Mouse (Mus musculus): ENCODE measurements around the gene A4galt. TPM values are rescaled to one million over a fixed set of nuclear protein-coding genes. Genes with fewer than 3 reads are reported as not detected.

A4galt gene
- polyA plus RNA-seq, 1 experiment from 2014 or later = 4.6 TPM

GRCm38 (mm10) chr15:83257906-83258305 is 6.3 kb upstream of the A4galt start:
- H3K27ac ChIP-seq (replicated peaks) = no peak overlapping the region
- H3K27me3 ChIP-seq = 0 out of 2 replicates have a peak, but pooled peaks cover 2% of the 10 kb centered on the region
- no peaks in the 10 kb centered on the region for H3K9me3 ChIP-seq
- WGBS = 68% methylated on average over 13 of the region's 13 CpGs
- ATAC-seq (ENCODE audit: low FRiP score, low read depth) = no peak
- no peak overlapping the region for H3K4me3 ChIP-seq
- no peaks in the 10 kb centered on the region for H3K36me3 ChIP-seq
- H3K9ac ChIP-seq = no peak overlapping the region
- H3K4me2 ChIP-seq = no peak overlapping the region
- no peaks in the 10 kb centered on the region for H3K4me1 ChIP-seq (replicated peaks)

GRCm38 (mm10) chr15:83256491-83256890 is 4.9 kb upstream of the A4galt start:
- H3K4me2 ChIP-seq = no peak overlapping the region
- ATAC-seq (ENCODE audit: low FRiP score, low read depth) = no peak
- WGBS = 80% methylated on average over 4 of the region's 4 CpGs

GRCm38 (mm10) chr15:83255944-83256343 is 4.4 kb upstream of the A4galt start:
- Histone ChIP-seq H3K36me3 (no peaks in the 10 kb centered on the region), H3K27ac (replicated peaks) (no peak overlapping the region), H3K27me3 (peaks cover 22% of the 10 kb centered on the region), H3K4me2 (no peak overlapping the region), H3K9me3 (no peaks in the 10 kb centered on the region), H3K4me1 (replicated peaks) (peaks cover 8% of the 10 kb centered on the region), H3K9ac (no peak overlapping the region), H3K4me3 (no peak overlapping the region)
- ATAC-seq (ENCODE audit: low FRiP score, low read depth) = no peak
- WGBS = 85% methylated on average over 7 of the region's 7 CpGs

More at GRCm38 (mm10) chr15:83256491-83256890, 4.9 kb upstream of the A4galt start:
- Histone ChIP-seq H3K27ac (replicated peaks) (no peak overlapping the region), H3K4me1 (replicated peaks) (peaks cover 3% of the 10 kb centered on the region), H3K27me3 (peaks cover 16% of the 10 kb centered on the region), H3K9me3 (no peaks in the 10 kb centered on the region), H3K36me3 (no peaks in the 10 kb centered on the region), H3K9ac (no peak overlapping the region), H3K4me3 (no peak overlapping the region)

- Histone ChIP-seq H3K4me3 (no peak overlapping the region), H3K4me2 (no peak overlapping the region), H3K27me3 (peaks cover 28% of the 10 kb centered on the region), H3K4me1 (replicated peaks) (peaks cover 13% of the 10 kb centered on the region), H3K36me3 (no peaks in the 10 kb centered on the region), H3K9me3 (no peaks in the 10 kb centered on the region), H3K9ac (no peak overlapping the region), H3K27ac (replicated peaks) (no peak overlapping the region)
- 91% methylated on average over 4 of the region's 4 CpGs for WGBS
- ATAC-seq (ENCODE audit: low FRiP score, low read depth) = no peak
Observed at GRCm38 (mm10) chr15:83255191-83255782, 3.7 kb upstream of the A4galt start.

DNA sequence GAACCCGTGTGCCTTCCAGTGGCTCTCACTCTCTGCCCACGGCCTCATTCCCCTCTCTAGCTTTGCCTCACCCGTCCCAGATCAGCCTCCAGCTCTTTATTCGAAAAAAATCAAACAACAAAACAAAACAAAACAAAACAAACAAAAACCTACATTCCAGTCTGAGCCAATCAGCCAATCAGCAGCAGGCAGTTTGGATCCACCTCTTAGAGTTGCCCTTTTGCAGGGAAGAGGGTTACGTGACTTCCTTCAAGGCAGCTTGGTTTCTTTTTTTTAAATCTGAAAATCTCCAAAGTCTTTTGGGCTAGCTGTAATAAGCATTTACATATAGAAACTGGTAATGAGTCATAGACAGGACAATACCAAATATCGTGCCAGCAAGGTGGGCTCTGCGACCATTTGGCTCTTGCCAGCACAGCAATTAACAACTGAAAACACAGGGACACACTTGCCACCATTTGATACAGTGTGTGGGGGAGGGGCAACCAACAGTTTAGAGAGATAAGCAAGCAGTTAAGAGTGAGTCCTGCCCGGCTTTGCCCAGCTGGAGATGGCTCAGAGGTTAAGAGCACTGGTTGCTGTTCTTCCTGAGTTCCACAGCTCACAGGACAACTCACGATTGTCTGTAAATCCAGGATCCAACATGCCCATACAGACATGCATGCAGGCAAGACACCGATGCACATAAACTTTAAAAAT is 2.9 kb upstream of the A4galt start:
- Histone ChIP-seq H3K4me1 (replicated peaks) (peaks cover 13% of the 10 kb centered on the region), H3K4me3 (no peak overlapping the region), H3K4me2 (no peak overlapping the region), H3K9ac (no peak overlapping the region), H3K27me3 (peaks cover 33% of the 10 kb centered on the region), H3K36me3 (no peaks in the 10 kb centered on the region), H3K27ac (replicated peaks) (no peak overlapping the region), H3K9me3 (no peaks in the 10 kb centered on the region)
- WGBS = 77% methylated on average over 10 of the region's 10 CpGs
- ATAC-seq (ENCODE audit: low FRiP score, low read depth) = no peak

DNA sequence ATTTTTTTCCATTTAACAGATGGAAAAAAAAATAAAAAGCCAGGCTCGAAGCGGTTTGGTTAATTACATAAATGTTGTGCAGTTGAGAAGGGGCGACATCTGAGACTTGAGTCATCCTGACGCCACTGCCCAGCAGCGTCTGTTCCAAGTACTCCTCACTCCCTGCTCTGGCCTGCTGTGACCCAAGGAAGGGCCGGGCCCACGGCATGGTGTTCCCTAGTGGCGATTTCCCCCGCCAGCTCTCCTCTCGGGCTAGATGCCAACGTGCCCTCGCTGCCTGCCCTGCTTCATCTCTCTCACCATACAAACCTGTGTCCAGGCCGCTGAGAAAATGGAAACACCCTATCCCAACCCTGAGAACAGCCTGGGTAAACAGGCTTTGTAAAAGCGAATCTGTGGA is 486 bp upstream of the A4galt start:
- Histone ChIP-seq H3K27ac (replicated peaks) (no peak overlapping the region), H3K4me3 (peak overlapping the region; percentile 48; the same call in 1 of the 2 replicates), H3K4me1 (replicated peaks) (peaks cover 13% of the 10 kb centered on the region), H3K27me3 (peaks cover 34% of the 10 kb centered on the region), H3K36me3 (no peaks in the 10 kb centered on the region), H3K9me3 (no peaks in the 10 kb centered on the region), H3K9ac (no peak overlapping the region), H3K4me2 (0 out of 2 replicates have a peak overlapping the region, but pooled peaks have one; percentile 96)
- 63% methylated on average over 14 of the region's 14 CpGs for WGBS
- no peak for ATAC-seq (ENCODE audit: low FRiP score, low read depth)

DNA sequence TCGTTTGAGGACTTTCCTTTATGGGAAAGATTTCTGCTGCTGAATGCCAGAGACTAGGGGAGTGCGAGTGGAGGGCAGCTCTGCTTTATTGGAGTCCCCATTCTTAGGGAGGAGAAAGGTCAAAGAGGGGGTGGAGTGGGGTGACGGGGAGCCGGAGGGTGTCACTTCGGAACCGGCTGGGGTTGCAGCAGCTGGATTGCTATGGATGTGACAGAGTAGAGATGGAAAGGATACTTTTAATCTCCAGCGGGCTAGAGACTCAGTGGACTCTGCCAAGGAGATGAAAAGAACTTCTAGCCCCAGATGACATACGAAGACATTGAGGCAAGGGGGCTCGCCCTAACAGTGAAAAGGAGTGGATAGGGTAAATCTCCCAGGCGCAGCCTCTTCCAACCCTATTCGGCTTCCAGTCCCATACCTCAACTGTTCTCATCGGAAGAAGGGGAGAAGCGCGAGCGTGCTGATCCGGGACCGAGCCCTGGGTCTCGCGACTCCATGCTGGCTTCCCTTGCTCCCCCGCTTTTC is 861 bp downstream of the A4galt start:
- H3K36me3 ChIP-seq = no peaks in the 10 kb centered on the region
- H3K4me3 ChIP-seq = peak overlapping the region; percentile 48
- peaks cover 34% of the 10 kb centered on the region for H3K27me3 ChIP-seq
- under 1% methylated on average over 20 of the region's 20 CpGs for WGBS
- H3K9me3 ChIP-seq = no peaks in the 10 kb centered on the region
- H3K9ac ChIP-seq = peak overlapping the region; percentile 43
- peak overlapping the region; percentile 96 for H3K4me2 ChIP-seq
- H3K4me1 ChIP-seq (replicated peaks) = peaks cover 13% of the 10 kb centered on the region
- H3K27ac ChIP-seq (replicated peaks) = no peak overlapping the region
- ATAC-seq (ENCODE audit: low FRiP score, low read depth) = no peak

DNA sequence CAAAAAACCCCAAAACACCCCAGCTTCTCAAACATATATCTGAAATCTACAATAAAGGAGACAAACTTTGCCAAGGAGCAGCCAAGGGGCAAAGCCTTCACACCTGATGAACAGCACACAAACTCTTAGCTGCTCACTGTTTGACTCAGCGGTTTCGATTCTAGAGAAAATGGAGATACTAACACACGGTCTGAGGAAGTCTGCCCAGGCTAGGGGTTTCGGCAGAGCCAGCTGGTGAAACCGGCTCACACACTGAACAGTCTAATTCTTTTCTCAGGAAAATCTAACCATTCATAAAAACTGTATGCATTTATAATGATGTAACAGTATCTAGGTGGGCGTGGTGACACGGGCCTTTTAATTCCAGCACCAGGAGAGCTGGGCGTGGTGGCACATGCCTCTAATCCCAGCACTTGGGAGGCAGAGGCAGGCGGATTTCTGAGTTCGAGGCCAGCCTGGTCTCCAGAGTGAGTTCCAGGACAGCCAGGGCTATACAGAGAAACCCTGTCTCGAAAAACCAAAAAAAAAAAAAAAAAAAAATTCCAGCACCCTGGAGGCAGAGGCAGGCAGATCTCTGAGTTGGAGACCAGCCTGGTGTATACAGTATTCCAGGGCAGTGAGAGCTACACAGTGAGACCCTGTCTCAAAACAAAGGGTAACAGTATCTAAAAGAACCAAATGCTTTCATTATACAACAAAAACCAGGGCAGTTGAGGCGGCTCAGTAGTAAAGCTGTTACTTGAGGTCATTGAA is 1.9 kb downstream of the A4galt start:
- ATAC-seq (ENCODE audit: low FRiP score, low read depth) = no peak
- Histone ChIP-seq H3K27me3 (peaks cover 34% of the 10 kb centered on the region), H3K4me3 (no peak overlapping the region), H3K9me3 (no peaks in the 10 kb centered on the region), H3K4me1 (replicated peaks) (peaks cover 13% of the 10 kb centered on the region), H3K4me2 (no peak overlapping the region), H3K27ac (replicated peaks) (no peak overlapping the region), H3K36me3 (no peaks in the 10 kb centered on the region), H3K9ac (no peak overlapping the region)
- 92% methylated on average over 12 of the region's 12 CpGs for WGBS

DNA sequence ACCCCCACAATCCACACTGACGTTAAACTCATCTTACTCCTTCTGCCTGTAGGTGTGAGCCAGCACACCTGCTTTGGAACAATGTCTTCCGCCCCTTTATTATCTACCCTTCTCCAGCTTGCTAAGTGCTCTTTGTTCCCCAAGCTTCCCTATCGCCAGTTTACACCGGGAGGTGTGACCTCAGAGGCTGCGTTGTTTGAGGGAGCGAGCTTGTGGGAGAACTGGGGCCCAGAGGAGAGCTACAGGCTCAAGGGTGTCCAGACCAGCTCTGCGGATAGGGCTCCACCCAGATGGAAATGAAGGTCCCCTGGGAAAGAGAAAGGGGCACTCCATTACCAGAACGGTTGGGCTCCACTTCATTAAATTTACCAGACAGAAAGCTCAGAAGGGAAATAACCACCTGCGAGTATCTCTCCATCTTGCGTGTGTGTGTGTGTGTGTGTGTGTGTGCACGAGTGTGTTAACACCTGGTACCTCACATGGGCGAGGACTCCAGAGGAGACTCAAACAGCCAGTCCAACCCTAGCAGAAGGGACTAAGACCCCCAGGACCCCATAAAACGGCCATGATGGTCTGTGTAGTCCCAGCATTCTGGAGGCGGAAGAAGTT is 3.2 kb downstream of the A4galt start:
- peaks cover 13% of the 10 kb centered on the region for H3K4me1 ChIP-seq (replicated peaks)
- H3K36me3 ChIP-seq = no peaks in the 10 kb centered on the region
- no peak overlapping the region for H3K27ac ChIP-seq (replicated peaks)
- 65% methylated on average over 14 of the region's 14 CpGs for WGBS
- ATAC-seq (ENCODE audit: low FRiP score, low read depth) = no peak
- H3K9ac ChIP-seq = no peak overlapping the region
- H3K4me2 ChIP-seq = no peak overlapping the region
- peaks cover 34% of the 10 kb centered on the region for H3K27me3 ChIP-seq
- H3K9me3 ChIP-seq = no peaks in the 10 kb centered on the region
- H3K4me3 ChIP-seq = no peak overlapping the region

DNA sequence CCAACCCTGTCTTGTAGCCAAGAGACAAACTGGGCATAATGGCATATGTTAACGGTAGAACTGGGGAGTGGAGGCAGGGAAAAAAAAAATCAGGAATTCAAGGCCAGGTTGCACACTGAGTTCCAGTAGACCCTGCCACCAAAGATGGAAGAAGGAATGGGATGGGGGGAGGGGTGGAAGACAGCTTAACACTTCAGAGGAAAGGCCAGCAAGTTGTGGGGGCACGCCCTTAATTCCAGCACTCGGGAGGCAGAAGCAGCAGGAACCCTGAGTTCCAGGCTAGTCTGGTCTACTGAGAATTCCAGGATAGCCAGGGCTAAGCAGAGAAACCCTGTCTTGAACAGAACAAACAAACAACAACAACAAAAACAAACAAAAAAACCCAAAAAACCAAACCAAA is 7.2 kb downstream of the A4galt start:
- Histone ChIP-seq H3K4me2 (no peak overlapping the region), H3K9ac (no peak overlapping the region), H3K9me3 (no peaks in the 10 kb centered on the region), H3K36me3 (no peaks in the 10 kb centered on the region), H3K4me3 (no peak overlapping the region), H3K4me1 (replicated peaks) (no peaks in the 10 kb centered on the region), H3K27me3 (peaks cover under 1% of the 10 kb centered on the region; the same call in 1 of the 2 replicates), H3K27ac (replicated peaks) (no peak overlapping the region)
- 78% methylated on average over 3 of the region's 3 CpGs for WGBS
- ATAC-seq (ENCODE audit: low FRiP score, low read depth) = no peak

GRCm38 (mm10) chr15:83241961-83242680 is 9.5 kb downstream of the A4galt start:
- ATAC-seq (ENCODE audit: low FRiP score, low read depth) = no peak

More at GRCm38 (mm10) chr15:83241961-83242680, 9.5 kb downstream of the A4galt start:
- Histone ChIP-seq H3K27me3 (no peaks in the 10 kb centered on the region), H3K9me3 (no peaks in the 10 kb centered on the region), H3K27ac (replicated peaks) (no peak overlapping the region), H3K4me3 (no peak overlapping the region), H3K4me1 (replicated peaks) (no peaks in the 10 kb centered on the region), H3K9ac (no peak overlapping the region), H3K4me2 (no peak overlapping the region), H3K36me3 (no peaks in the 10 kb centered on the region)
- 83% methylated on average over 4 of the region's 4 CpGs for WGBS

Measured in hindbrain, embryonic 15.5 days (tissue).